Mouse (Mus musculus) heart, embryonic 15.5 days (tissue): ENCODE data around the gene Tent2. TPM values are rescaled to one million over a fixed set of nuclear protein-coding genes. Genes with fewer than 3 reads are reported as not detected.

ENCODE experiments used
- ATAC-seq: fragments of 200-750 bp; cut with Nextera tagmentation; replicated peaks from 2 replicates; pipeline ENCODE4 v1.8.0; 2017; ENCODE audit warnings: low read depth, moderate TSS enrichment; ENCODE audit not compliant: insufficient number of reproducible peaks, insufficient read depth, low FRiP score
- H3K27ac ChIP-seq: fragments of 300-500 bp; sonication (generic); 2 replicates; pipeline ENCODE4 v1.5.1; 2015; ENCODE audit warnings: mild to moderate bottlenecking, inconsistent platforms
- H3K27me3 ChIP-seq: fragments of 300-500 bp; sonication (generic); 2 replicates; pipeline ENCODE4 v1.6.1; 2015; ENCODE audit warnings: inconsistent platforms
- H3K36me3 ChIP-seq: fragments of 300-500 bp; sonication (generic); 2 replicates; pipeline ENCODE4 v1.6.1; 2015; ENCODE audit warnings: mild to moderate bottlenecking, inconsistent platforms
- H3K4me1 ChIP-seq: fragments of 300-500 bp; sonication (generic); replicated peaks from 2 replicates; pipeline ENCODE4 v1.6.1; 2015; ENCODE audit warnings: inconsistent platforms
- H3K4me2 ChIP-seq: fragments of 300-500 bp; sonication (generic); 2 replicates; pipeline ENCODE4 v1.6.1; 2015; ENCODE audit warnings: inconsistent platforms, mild to moderate bottlenecking, moderate library complexity
- H3K4me3 ChIP-seq: fragments of 300-500 bp; sonication (generic); 2 replicates; pipeline ENCODE4 v1.5.1; 2015; ENCODE audit warnings: mild to moderate bottlenecking, inconsistent platforms
- H3K9ac ChIP-seq: fragments of 300-500 bp; sonication (generic); 2 replicates; pipeline ENCODE4 v1.6.1; 2015; ENCODE audit warnings: mild to moderate bottlenecking, inconsistent platforms
- H3K9me3 ChIP-seq: fragments of 300-500 bp; sonication (generic); replicated peaks from 2 replicates; pipeline ENCODE4 v1.6.1; 2016; ENCODE audit warnings: inconsistent platforms
- WGBS: fragments of 180-500 bp; shearing (Covaris S2); methylation state at CpG from one replicate; pipeline ENCODE4 v1.1.7; 2015; ENCODE audit warnings: mixed read lengths; 5-methylcytosine and 5-hydroxymethylcytosine counted together
- polyA plus RNA-seq: library from polyadenylated mRNA; unstranded; fragments of >200 nt; fragmentation: Nextera tagmentation; extraction: Ambion mirVana; gene quantifications from 2 replicates; pipeline ENCODE4 v1.2.1, GENCODE M21; 2015

The Tent2 gene
- polyA plus RNA-seq, 1 experiment from 2014 or later, result 32.2 TPM

GRCm38 (mm10) chr13:93138059-93138458 is 54.1 kb downstream of the Tent2 start:
- Histone ChIP-seq H3K27me3 (no peaks in the 10 kb centered on the region), H3K4me2 (peak overlapping the region; percentile 25; the same call in 1 of the 2 replicates), H3K4me1 (peaks cover 38% of the 10 kb centered on the region), H3K4me3 (no peak overlapping the region), H3K36me3 (no peaks in the 10 kb centered on the region), H3K9me3 (no peaks in the 10 kb centered on the region), H3K9ac (no peak overlapping the region), H3K27ac (peak overlapping the region; percentile 84)
- ATAC-seq, result peak; percentile 73
- 53% methylated on average over 1 of the region's 1 CpGs for WGBS

GRCm38 (mm10) chr13:93137098-93137497 is 55.1 kb downstream of the Tent2 start:
- Histone ChIP-seq H3K36me3 (no peaks in the 10 kb centered on the region), H3K9me3 (no peaks in the 10 kb centered on the region), H3K27me3 (no peaks in the 10 kb centered on the region), H3K27ac (peak overlapping the region; percentile 84; the same call in 1 of the 2 replicates), H3K9ac (no peak overlapping the region), H3K4me2 (no peak overlapping the region), H3K4me3 (no peak overlapping the region), H3K4me1 (peaks cover 29% of the 10 kb centered on the region)
- no peak for ATAC-seq
- WGBS, result 82% methylated on average over 7 of the region's 7 CpGs

DNA sequence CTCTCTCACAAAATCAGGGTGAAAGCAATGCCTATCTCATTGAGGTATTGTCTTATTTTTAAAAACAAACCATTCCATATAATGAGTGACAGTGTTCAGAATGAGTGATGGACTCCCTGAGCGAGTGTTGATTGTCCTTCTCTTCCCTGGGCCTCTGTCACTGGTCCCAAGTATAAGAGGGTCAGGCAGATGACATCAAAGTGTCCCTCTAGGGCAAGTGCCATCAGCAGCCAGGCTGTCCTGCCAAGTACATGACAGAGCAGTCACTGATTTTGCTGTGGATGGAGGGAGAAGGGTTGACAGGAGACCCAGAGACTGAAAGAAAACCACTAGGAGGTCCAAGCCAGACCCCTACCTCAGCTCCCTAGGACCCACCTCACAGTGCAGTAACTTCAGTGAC is 55.9 kb downstream of the Tent2 start:
- H3K4me3 ChIP-seq, result no peak overlapping the region
- no peaks in the 10 kb centered on the region for H3K36me3 ChIP-seq
- H3K27ac ChIP-seq, result no peak overlapping the region
- no peaks in the 10 kb centered on the region for H3K27me3 ChIP-seq
- no peak overlapping the region for H3K9ac ChIP-seq
- H3K4me1 ChIP-seq, result peaks cover 25% of the 10 kb centered on the region
- H3K4me2 ChIP-seq, result no peak overlapping the region
- no peak for ATAC-seq
- 69% methylated on average over 1 of the region's 1 CpGs for WGBS
- no peaks in the 10 kb centered on the region for H3K9me3 ChIP-seq

DNA sequence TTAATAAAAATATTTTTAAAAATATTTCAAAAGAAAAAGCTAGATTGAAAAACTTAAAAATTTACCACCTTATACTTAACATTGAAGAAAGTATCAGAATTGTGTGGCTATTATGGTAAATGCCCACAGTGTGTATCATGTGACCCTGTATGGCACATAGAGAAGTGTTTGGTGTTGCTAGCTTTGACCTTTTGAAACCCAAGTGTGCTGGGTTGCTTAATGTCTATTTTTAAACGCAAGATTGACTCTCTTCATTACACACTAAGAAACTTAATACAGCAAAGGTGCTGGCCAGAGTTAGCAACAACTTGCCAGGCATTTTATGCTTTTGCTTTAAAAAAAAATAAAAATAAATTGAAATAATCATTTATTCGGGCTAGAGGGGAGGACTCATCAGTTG is 56.7 kb downstream of the Tent2 start:
- H3K4me3 ChIP-seq, result no peak overlapping the region
- H3K4me2 ChIP-seq, result no peak overlapping the region
- H3K36me3 ChIP-seq, result no peaks in the 10 kb centered on the region
- 61% methylated on average over 2 of the region's 2 CpGs for WGBS
- ATAC-seq, result no peak
- H3K27ac ChIP-seq, result no peak overlapping the region
- H3K9ac ChIP-seq, result no peak overlapping the region
- H3K4me1 ChIP-seq, result peaks cover 27% of the 10 kb centered on the region
- H3K27me3 ChIP-seq, result no peaks in the 10 kb centered on the region
- no peaks in the 10 kb centered on the region for H3K9me3 ChIP-seq

DNA sequence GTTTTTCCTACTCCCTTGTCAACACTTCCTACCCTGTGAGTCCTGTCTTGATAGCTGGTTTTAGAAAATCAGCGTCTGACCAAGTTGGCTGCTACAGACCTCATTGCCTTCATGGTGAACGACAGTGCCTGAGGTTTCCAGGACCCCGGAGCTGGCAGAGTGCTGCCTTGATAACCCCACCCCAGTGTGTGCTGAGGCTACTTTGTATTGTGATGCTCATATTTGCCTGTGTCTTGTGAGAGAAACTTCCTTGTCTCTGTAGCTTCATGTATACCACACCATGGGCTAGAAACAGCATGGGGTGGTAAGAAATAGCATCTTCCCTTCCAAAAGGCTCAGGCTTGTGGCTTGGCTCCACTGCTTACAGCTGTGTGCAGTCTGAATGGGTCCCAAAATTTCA is 61.5 kb downstream of the Tent2 start:
- Histone ChIP-seq H3K27ac (no peak overlapping the region), H3K4me1 (peaks cover 19% of the 10 kb centered on the region), H3K4me2 (no peak overlapping the region), H3K9ac (no peak overlapping the region), H3K4me3 (no peak overlapping the region), H3K9me3 (no peaks in the 10 kb centered on the region), H3K36me3 (no peaks in the 10 kb centered on the region), H3K27me3 (no peaks in the 10 kb centered on the region)
- ATAC-seq, result no peak
- WGBS, result 34% methylated on average over 3 of the region's 3 CpGs

- WGBS, result 80% methylated on average over 5 of the region's 5 CpGs
- H3K27ac ChIP-seq, result no peak overlapping the region
Measured at GRCm38 (mm10) chr13:93128961-93129360, 63.2 kb downstream of the Tent2 start.

DNA sequence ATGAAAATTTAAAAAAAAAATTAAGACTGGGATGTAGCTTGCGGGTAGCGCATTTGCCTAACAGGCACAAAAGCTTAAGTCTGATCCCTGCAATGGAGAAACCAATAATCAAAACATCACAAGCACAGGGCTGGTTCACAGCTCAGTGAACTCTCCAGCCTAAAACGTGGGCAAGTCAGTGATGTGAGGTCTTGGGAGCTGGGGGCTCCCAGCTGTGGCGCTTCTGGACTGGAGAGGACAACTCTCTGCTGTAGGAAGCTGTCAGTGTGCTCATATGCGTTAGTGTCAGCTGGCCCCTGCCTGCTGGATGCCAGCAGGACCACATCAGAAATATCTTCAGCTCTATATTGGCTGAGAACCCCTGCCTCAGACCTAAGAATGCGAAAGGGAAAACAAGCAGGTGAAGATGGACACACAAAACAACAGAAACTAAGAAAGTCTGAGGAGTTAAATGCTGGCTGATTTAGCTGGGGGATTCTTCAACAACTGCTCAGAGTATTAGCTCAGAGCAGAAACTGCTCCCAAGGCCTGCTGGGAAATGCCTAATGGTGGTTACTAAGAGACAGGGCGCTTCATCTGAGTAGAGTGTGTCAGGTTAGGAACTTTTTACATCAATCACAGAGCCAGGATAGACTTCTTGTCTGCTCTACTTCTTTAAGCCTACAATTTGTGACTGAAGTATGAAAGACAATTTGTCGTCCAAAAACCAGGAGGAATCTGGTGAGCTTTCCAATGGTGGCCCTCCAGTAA is 63.9 kb downstream of the Tent2 start:
- H3K27ac ChIP-seq, result no peak overlapping the region
- no peak overlapping the region for H3K4me3 ChIP-seq
- no peaks in the 10 kb centered on the region for H3K36me3 ChIP-seq
- ATAC-seq, result no peak
- H3K4me2 ChIP-seq, result no peak overlapping the region
- no peaks in the 10 kb centered on the region for H3K9me3 ChIP-seq
- peaks cover 18% of the 10 kb centered on the region for H3K4me1 ChIP-seq
- 71% methylated on average over 8 of the region's 8 CpGs for WGBS
- no peaks in the 10 kb centered on the region for H3K27me3 ChIP-seq
- no peak overlapping the region for H3K9ac ChIP-seq

More at GRCm38 (mm10) chr13:93128961-93129360, 63.2 kb downstream of the Tent2 start:
- peaks cover 18% of the 10 kb centered on the region for H3K4me1 ChIP-seq
- no peak for ATAC-seq
- no peak overlapping the region for H3K9ac ChIP-seq
- H3K36me3 ChIP-seq, result no peaks in the 10 kb centered on the region
- no peaks in the 10 kb centered on the region for H3K9me3 ChIP-seq
- H3K4me2 ChIP-seq, result no peak overlapping the region
- no peaks in the 10 kb centered on the region for H3K27me3 ChIP-seq
- H3K4me3 ChIP-seq, result no peak overlapping the region

DNA sequence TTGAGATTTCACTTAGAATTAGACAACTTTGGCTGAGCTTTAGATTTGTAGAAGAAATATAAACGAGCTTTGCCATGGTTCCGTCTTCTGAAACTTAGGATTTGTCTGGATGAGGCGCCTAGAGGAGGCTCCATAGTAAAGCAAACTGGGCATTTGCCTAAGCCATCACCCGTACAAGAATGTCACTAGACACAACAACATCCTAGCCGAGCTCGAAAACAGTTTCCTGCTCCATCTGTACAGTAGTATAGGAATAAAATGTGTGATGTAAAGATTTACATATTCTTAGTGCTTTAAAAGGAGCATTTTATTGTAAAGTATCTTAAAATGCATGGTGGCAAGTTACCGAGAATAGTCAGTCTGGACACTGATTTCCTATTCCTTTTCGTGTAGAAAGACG is 69.9 kb downstream of the Tent2 start:
- H3K27me3 ChIP-seq, result no peaks in the 10 kb centered on the region
- H3K4me1 ChIP-seq, result no peaks in the 10 kb centered on the region
- H3K27ac ChIP-seq, result no peak overlapping the region
- no peaks in the 10 kb centered on the region for H3K9me3 ChIP-seq
- H3K4me2 ChIP-seq, result no peak overlapping the region
- H3K4me3 ChIP-seq, result no peak overlapping the region
- no peak overlapping the region for H3K9ac ChIP-seq
- H3K36me3 ChIP-seq, result no peaks in the 10 kb centered on the region
- no peak for ATAC-seq
- 89% methylated on average over 9 of the region's 9 CpGs for WGBS

GRCm38 (mm10) chr13:93117241-93117640 is 74.9 kb downstream of the Tent2 start:
- Histone ChIP-seq H3K4me2 (no peak overlapping the region), H3K4me3 (no peak overlapping the region), H3K36me3 (no peaks in the 10 kb centered on the region), H3K9ac (no peak overlapping the region), H3K4me1 (no peaks in the 10 kb centered on the region), H3K9me3 (no peaks in the 10 kb centered on the region), H3K27ac (peak overlapping the region; percentile 56), H3K27me3 (no peaks in the 10 kb centered on the region)
- WGBS, result 74% methylated on average over 7 of the region's 7 CpGs
- ATAC-seq, result 0 out of 2 replicates have a peak, but pooled peaks have one; percentile 39

DNA sequence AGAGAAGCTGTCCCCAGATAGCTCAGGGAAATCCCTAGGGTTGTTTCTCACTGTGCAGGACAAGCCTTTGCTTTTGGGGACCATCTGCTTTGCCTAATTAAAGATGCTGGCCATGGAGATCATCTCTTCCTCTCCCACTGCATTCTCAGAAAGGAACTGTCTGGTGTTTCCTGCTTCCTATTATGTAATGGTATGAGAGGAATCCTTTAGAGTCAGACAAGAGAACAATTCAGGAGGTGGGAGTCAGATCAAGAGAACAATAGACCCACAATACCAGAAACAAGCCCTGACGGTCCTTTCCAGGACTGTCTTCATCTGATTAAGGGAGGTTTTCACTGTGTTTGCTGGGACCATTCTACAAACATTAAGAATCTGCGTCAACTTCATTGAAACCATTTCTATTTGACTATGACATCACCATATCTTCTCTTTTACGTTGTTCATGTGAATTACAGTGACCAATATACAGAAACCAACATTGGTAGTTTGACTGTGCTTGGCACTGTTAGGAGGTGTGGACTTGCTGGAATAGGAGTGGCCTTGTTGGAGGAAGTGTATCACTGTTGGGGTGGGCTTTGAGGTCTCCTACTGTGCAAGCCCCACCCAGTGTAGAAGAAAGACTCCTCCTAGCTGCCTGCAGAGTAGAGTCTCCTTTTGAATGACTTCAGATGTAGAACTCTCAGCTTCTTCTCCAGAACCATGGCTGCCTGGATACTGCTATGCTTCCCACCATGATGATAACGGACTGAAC is 89.7 kb downstream of the Tent2 start:
- ATAC-seq, result no peak
- Histone ChIP-seq H3K9me3 (no peaks in the 10 kb centered on the region), H3K27ac (no peak overlapping the region), H3K36me3 (no peaks in the 10 kb centered on the region), H3K27me3 (no peaks in the 10 kb centered on the region), H3K4me2 (no peak overlapping the region), H3K4me1 (no peaks in the 10 kb centered on the region), H3K4me3 (no peak overlapping the region), H3K9ac (no peak overlapping the region)
- WGBS, result 76% methylated on average over 4 of the region's 4 CpGs

DNA sequence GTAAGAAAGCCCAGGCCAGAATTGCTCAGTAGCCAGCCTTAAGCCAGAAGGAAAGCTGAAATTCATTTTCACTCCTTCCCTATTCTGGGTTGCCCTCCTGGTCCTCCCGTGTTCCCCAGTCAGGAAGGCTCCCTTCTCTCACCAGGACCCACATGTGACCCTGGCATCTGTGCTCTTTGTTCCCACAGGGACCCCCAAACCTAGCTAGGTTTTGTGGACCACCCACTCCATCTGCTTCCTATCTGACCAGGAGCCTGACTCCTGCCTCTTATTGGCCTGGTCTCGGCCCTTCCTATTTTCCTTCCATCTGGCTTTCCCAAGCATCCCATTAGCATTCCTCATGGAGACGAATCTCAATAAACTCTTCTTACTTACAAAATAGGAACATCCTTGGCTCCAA is 93.6 kb downstream of the Tent2 start:
- Histone ChIP-seq H3K4me1 (peaks cover 14% of the 10 kb centered on the region), H3K27me3 (no peaks in the 10 kb centered on the region), H3K4me3 (no peak overlapping the region), H3K36me3 (peaks cover 5% of the 10 kb centered on the region; the same call in 1 of the 2 replicates), H3K9me3 (no peaks in the 10 kb centered on the region), H3K27ac (no peak overlapping the region), H3K9ac (no peak overlapping the region), H3K4me2 (no peak overlapping the region)
- WGBS, result 86% methylated on average over 3 of the region's 3 CpGs
- no peak for ATAC-seq
